Mouse (Mus musculus): ENCODE measurements around the gene Olfr1417.
"Not testable (repeated sequence)": the region's sequence is repeated elsewhere in the genome, so short reads cannot be mapped to it uniquely, and the experiment has no call there.

Olfr1417 gene

DNA sequence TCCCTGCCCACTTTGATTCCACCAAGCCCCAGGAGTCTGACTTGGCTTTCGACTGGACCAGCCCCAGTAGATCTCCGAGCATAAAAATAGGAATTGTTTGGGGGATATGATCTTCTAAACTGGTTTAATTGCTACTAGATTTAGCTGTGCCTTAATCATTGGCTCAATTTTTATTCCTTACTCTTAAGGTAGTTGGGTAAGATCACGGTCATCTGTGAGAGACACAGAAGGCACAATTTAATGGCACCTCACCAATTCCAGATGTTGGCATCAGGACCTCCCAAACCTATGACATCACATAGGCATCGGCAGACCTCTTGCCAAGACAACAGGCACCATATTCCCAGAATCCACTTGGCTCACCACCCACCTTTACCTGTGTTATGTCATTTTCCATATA is at the start of gene Olfr1417:
TSS of gene Olfr1417 (minus strand) at position 101 of the 400 bp plus-strand sequence.
- no peak for DNase-seq (ENCODE audit: low read depth, low spot score)

DNA sequence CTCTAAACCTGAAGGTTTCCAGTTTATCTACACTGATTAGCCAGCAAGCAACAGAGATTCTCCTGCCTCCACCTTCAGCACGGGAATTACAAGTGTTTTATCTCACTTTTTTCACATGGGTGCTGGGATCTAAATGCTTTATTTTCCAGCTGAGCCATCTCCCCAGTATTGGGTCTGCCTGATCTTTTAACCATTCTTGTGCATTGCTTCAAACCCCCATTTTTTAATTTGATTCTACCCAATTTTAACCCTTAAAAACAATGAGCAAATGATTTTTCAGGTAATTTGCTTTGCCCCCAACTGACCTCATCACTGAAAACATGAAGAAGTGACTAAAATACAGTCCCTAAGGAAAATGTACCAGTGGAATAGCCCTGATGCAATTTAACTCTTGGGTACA is 47.2 kb upstream of the Olfr1417 start, which contains the start of gene Olfr1420:
TSS of gene Olfr1420 (plus strand) at position 301 of the 400 bp plus-strand sequence.
- no peak for DNase-seq (ENCODE audit: low read depth, low spot score)

DNA sequence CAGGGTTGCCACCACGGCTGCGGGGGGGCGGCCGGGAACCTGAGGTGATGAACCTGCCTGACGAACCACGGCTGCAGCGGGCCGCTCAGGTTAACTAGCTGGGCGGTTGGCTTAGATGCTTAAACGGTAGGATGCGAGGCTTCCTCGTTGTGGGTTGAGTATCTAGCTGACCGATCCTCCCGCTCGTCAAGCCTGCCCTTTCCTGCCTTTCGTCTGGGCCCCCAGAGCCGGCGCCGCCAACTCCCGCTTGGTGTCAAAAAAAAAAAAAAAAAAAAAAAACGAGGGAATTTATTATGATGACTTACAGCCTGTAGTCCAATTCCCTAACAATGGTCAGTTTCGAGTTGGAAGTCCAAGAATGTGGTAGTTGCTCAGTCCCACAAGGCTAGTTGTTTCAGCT is 39.4 kb upstream of the Olfr1417 start:
- not testable (repeated sequence) for DNase-seq (ENCODE audit: low read depth, low spot score)

DNA sequence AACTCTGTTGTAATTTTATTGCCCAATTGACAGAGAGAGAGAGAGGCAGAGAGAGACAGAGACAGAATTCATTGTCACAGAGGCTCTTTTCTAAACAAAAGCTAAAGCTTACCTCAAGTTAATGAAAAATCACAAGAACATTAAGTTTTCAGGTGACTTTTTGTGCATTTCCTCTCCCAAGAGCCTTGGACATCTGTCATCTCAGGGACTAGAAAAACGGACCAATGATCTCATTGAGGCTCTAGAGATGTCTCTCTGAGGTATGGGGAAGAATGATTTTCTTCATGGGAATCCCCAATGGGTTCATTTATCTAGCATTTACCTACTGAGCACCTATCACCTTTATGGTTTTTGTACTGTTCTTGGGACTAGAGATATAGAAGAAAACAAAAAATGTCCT is 36.0 kb upstream of the Olfr1417 start, which contains the start of gene Olfr1419:
TSS of gene Olfr1419 (minus strand) at position 101 of the 400 bp plus-strand sequence.
- no peak for DNase-seq (ENCODE audit: low read depth, low spot score)

DNA sequence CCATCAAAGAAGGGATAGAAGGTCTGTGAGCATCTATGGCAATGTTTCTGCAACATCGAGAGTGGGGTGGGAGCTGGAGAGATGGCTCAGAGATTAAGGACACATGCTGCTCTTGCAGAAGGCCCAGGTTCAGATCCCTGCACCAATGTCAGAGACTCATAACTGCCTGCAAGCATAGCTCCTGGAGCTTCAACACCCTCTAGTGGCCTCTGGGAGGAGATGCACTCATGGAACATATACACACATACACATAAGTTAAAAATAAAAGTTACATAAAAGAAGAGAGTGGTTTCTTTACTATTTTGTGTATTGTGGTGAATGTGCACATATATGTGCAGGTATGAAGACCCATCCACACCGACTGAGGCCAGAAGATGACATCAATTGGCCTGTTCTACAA is 28.8 kb upstream of the Olfr1417 start:
- DNase-seq (ENCODE audit: low read depth, low spot score), result no peak

- no peak for DNase-seq (ENCODE audit: low read depth, low spot score)
These were observed 21.9 kb upstream of the Olfr1417 start, which contains the start of gene Olfr1418 for GRCm38 (mm10) chr19:11860966-11861365. Olfr1418 (minus strand) TSS chr19:11861066.

GRCm38 (mm10) chr19:11856506-11856905 is 17.5 kb upstream of the Olfr1417 start:
- DNase-seq (ENCODE audit: low read depth, low spot score), result no peak

- DNase-seq (ENCODE audit: low read depth, low spot score), result no peak
These were observed 15.8 kb upstream of the Olfr1417 start for GRCm38 (mm10) chr19:11854821-11855220.

DNA sequence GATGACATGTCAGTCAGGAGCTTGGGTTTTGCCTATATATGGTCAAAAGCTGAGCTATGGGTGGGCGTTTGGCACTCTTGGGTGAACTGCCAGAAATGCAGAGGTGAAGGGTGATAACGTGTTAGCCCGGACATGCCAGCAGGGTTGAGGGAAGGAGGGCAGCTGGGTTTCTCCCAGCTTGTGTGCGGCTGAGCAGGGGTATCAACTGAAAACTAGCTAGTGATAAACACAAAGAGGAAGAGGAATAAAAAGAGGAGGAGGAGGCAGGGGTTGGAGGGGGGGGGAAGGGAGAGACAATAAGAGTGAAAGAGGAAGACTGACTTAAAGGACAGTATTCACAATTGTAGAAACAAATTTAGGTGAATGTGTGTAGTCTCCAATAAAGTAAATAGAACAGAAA is 13.6 kb upstream of the Olfr1417 start:
- no peak for DNase-seq (ENCODE audit: low read depth, low spot score)

GRCm38 (mm10) chr19:11846333-11846732 is 7.3 kb upstream of the Olfr1417 start:
- DNase-seq (ENCODE audit: low read depth, low spot score), result no peak

- DNase-seq (ENCODE audit: low read depth, low spot score), result no peak
These were observed 15.5 kb downstream of the Olfr1417 start for GRCm38 (mm10) chr19:11823346-11824065.

DNA sequence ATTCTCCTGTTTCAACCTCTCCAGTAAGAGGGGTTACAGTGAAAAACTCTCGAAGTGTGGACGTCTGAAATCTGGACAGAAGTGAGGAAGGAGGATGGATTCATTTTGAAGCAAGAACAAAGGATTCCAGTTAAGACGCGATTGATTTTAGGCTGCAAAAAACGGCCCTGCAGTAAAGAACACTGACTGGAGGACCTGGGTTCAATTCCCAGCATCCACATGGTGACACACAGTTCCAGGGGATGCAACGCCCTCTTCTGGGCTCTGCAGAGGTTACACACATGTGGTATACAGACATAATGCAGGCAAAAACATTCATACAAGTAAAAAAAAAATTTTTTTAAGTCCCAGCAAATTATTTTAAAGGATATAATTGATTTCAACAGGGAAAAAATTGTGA is 18.8 kb downstream of the Olfr1417 start:
- no peak for DNase-seq (ENCODE audit: low read depth, low spot score)

- DNase-seq (ENCODE audit: low read depth, low spot score), result no peak
These were observed 19.2 kb downstream of the Olfr1417 start for GRCm38 (mm10) chr19:11819800-11820199.

- no peak for DNase-seq (ENCODE audit: low read depth, low spot score)
These were observed 19.8 kb downstream of the Olfr1417 start, which contains the start of gene Stx3 for GRCm38 (mm10) chr19:11819143-11819700. Stx3 (minus strand) TSS chr19:11819403.

GRCm38 (mm10) chr19:11818199-11819142 is 20.5 kb downstream of the Olfr1417 start:
- DNase-seq (ENCODE audit: low read depth, low spot score), result no peak

DNA sequence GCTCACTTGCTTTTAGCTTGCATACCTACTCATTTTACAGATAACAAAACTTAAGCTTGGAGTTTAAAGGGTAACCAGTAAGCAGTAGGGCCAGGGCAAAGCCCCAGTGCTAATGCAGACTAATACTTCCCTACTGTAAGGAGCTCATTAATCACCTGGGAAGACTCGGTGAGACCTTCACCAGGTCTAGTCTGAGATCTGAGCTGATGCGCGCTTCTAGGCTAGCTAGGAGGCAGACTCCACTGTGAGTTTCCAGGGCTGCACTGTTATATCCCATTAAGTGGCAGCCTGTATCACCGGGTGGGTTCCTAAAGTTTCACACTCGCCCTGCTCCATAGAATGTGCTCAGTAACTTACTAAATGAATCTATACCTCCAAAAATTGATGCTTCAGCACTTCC is 21.4 kb downstream of the Olfr1417 start:
- DNase-seq (ENCODE audit: low read depth, low spot score), result no peak

DNA sequence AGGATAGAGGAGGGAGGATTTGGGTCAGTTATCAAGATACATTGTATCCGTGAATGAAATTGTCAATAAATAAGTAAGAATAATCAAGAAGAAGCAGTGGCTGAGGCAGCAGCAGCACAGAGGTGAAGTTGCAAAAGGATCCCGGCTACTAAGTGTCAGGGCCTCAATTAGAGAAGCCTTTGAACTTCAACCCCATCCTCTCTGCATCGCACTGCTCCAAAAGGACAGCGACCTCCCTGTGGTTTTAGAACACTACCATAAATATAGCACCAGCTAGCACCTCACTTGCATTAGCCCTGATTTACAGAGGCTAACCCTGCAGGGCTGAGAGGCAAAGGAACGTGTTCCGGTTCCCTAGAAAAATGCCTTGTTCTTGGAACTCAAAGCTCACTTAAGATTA is 22.3 kb downstream of the Olfr1417 start:
- no peak for DNase-seq (ENCODE audit: low read depth, low spot score)

GRCm38 (mm10) chr19:11814742-11815333 is 24.2 kb downstream of the Olfr1417 start:
- no peak for DNase-seq (ENCODE audit: low read depth, low spot score)

GRCm38 (mm10) chr19:11813649-11814048 is 25.4 kb downstream of the Olfr1417 start:
- no peak for DNase-seq (ENCODE audit: low read depth, low spot score)

GRCm38 (mm10) chr19:11813136-11813535 is 25.9 kb downstream of the Olfr1417 start:
- no peak for DNase-seq (ENCODE audit: low read depth, low spot score)

- DNase-seq (ENCODE audit: low read depth, low spot score), result no peak
These were observed 27.2 kb downstream of the Olfr1417 start for GRCm38 (mm10) chr19:11811688-11812365.

All from WW6 (cell line).